Mouse (Mus musculus) midbrain, embryonic 10.5 days (tissue): ENCODE measurements around the gene Tpcn1. TPM values are rescaled to one million over a fixed set of nuclear protein-coding genes. Genes with fewer than 3 reads are reported as not detected.
A peak's percentile ranks its signal among the peaks of the same experiment; 100 is the strongest.
"Not testable (repeated sequence)": the region's sequence is repeated elsewhere in the genome, so short reads cannot be mapped to it uniquely, and the experiment has no call there.

Source experiments
- DNase-seq: peaks from one replicate; pipeline ENCODE4 v3.0.0-alpha.2; 2017; ENCODE audit warnings: low spot score
- H3K27ac ChIP-seq: fragments of 300-500 bp; sonication (generic); replicated peaks from 2 replicates; pipeline ENCODE4 v1.5.1; 2016; ENCODE audit warnings: mild to moderate bottlenecking
- H3K27me3 ChIP-seq: fragments of 300-500 bp; sonication (generic); 2 replicates; pipeline ENCODE4 v1.6.1; 2016; ENCODE audit warnings: low read depth, mild to moderate bottlenecking; ENCODE audit not compliant: poor library complexity, severe bottlenecking
- H3K36me3 ChIP-seq: fragments of 300-500 bp; sonication (generic); 2 replicates; pipeline ENCODE4 v1.6.1; 2016; ENCODE audit warnings: mild to moderate bottlenecking, moderate library complexity
- H3K4me1 ChIP-seq: fragments of 300-500 bp; sonication (generic); 2 replicates; pipeline ENCODE4 v1.6.1; 2016
- H3K4me3 ChIP-seq: fragments of 300-500 bp; sonication (generic); 2 replicates; pipeline ENCODE4 v1.5.1; 2016; ENCODE audit warnings: mild to moderate bottlenecking, moderate library complexity
- H3K9me3 ChIP-seq: fragments of 300-500 bp; sonication (generic); replicated peaks from 2 replicates; pipeline ENCODE4 v1.6.1; 2016; ENCODE audit warnings: mild to moderate bottlenecking
- WGBS: fragments of 180-500 bp; shearing (Covaris S2); methylation state at CpG from one replicate; pipeline ENCODE4 v1.1.7; 2016; 5-methylcytosine and 5-hydroxymethylcytosine counted together
- polyA plus RNA-seq: library from polyadenylated mRNA; unstranded; fragments of >200 nt; fragmentation: Nextera tagmentation; extraction: Ambion mirVana; gene quantifications from 2 replicates; pipeline ENCODE4 v1.2.1, GENCODE M21; 2016

Gene Tpcn1
- polyA plus RNA-seq, 1 experiment from 2014 or later = 10.3 TPM

- Histone ChIP-seq H3K9me3 (no peaks in the 10 kb centered on the region), H3K36me3 (no peaks in the 10 kb centered on the region), H3K27ac (peak within 1 kb of the TSS; percentile 79), H3K27me3 (peaks cover 30% of the 10 kb centered on the region), H3K4me1 (peaks cover 40% of the 10 kb centered on the region), H3K4me3 (peak within 1 kb of the TSS; percentile 58)
- WGBS = 1% methylated on average over 36 of the region's 36 CpGs
- peak; percentile 96 for DNase-seq
Observed at GRCm38 (mm10) chr5:120510982-120511642, 77.4 kb downstream of the Tpcn1 start, which contains the start of gene Slc8b1. Slc8b1 (plus strand) TSS chr5:120511168.

DNA sequence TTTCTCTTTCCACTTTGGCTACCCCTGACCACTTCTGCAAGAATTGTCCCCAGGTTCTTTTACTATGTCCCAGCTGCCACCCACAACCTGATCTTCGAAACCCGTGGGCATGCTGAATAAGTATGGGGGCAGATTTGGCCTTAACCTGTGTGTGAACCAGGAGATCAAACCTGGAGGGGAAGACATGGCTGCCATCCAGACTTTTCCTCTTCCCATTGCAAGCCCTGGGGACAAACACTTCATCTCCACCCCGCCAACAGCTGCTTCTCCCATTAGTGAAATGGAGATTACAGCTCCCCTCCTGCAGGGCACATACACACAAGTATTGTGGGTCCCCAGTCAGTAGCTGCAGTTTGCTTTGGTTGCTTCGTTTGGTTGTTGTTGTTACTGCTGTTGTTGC, 81.2 kb downstream of the Tpcn1 start:
- WGBS = 65% methylated on average over 4 of the region's 4 CpGs
- no peaks in the 10 kb centered on the region for H3K9me3 ChIP-seq
- peaks cover 12% of the 10 kb centered on the region for H3K27me3 ChIP-seq
- DNase-seq = no peak
- H3K4me3 ChIP-seq = no peak overlapping the region
- H3K36me3 ChIP-seq = no peaks in the 10 kb centered on the region
- H3K4me1 ChIP-seq = peaks cover 36% of the 10 kb centered on the region
- no peak overlapping the region for H3K27ac ChIP-seq

DNA sequence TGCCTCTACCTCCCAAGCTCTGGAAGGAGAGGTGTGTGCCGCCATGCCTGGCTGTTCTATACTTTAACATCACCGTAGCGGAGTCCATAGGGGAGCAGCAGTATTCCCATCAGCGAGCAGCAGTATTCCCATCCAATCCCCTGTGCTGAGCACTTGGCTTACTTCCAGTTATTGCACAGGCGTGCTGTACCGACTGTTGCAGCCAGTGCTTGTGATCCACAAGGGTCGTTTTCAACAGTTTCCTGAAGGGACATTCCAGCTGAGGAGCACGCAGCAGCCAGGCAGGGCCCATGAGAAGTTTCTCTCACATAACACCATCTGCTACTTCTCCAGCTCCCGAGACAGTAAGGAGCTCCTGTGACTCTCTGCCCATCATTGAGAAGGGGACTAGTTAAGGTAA, 82.0 kb downstream of the Tpcn1 start:
- H3K4me3 ChIP-seq = no peak overlapping the region
- no peaks in the 10 kb centered on the region for H3K9me3 ChIP-seq
- no peaks in the 10 kb centered on the region for H3K36me3 ChIP-seq
- no peak overlapping the region for H3K27ac ChIP-seq
- no peak for DNase-seq
- H3K4me1 ChIP-seq = peaks cover 43% of the 10 kb centered on the region
- H3K27me3 ChIP-seq = peaks cover 3% of the 10 kb centered on the region
- WGBS = 78% methylated on average over 9 of the region's 9 CpGs

DNA sequence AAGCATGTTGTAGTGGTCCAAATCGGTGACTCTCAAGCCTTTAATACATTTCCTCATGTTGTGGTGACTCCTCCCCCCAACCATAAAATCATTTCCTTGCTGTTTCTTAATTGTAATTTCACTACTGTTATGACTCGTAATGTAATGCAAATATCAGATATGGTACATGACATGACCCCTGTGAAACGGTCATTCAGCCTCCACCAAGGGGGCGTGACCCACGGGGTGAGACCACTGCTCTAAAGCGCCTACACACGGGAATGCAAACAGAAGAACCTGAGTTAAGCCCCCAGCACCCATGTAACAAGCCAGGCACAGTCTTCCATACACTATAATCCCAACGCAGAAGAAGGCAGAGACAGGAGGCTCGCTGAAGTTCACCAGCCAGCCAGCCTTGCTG, 82.7 kb downstream of the Tpcn1 start:
- Histone ChIP-seq H3K27ac (0 out of 2 replicates have a peak overlapping the region, but pooled peaks have one; percentile 64), H3K36me3 (no peaks in the 10 kb centered on the region), H3K4me1 (peaks cover 38% of the 10 kb centered on the region), H3K9me3 (no peaks in the 10 kb centered on the region), H3K27me3 (no peaks in the 10 kb centered on the region), H3K4me3 (peak overlapping the region; percentile 30)
- DNase-seq = no peak
- WGBS = 72% methylated on average over 9 of the region's 9 CpGs

GRCm38 (mm10) chr5:120505368-120505767, 83.1 kb downstream of the Tpcn1 start:
- H3K36me3 ChIP-seq = no peaks in the 10 kb centered on the region

DNA sequence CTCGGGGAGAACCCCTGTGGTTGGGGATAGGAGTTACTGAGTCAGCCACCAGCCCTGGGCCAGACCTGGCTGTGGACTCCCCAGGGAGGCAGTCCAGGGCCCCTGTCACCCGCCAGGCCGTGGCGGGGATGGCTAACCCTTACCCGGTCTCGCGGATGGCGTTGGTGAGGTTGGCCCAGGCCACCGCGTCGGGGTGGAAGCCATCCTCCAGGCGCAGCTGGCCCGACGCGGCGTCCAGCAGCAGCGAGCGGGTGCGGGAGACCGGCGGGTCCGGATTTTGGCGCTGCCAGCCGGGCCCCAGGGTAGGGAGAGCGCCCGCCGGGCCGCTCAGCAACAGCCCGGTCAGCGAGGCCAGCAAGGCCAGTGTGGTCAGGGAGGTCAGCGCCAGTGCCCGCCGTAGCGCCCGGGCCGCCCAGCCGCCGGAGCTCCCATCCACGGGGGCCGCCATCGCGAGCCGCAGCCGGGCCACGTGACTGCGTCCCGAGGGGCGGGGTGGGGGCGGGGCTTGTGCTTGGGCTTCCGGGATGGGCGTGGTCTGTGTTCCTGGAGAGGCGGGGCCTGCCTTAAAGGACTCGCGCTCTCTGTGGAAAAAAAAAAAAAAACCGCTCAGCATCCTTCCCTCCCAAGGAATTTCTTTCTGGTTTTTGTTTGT, 85.2 kb downstream of the Tpcn1 start, which contains the start of gene Plbd2:
TSS of gene Plbd2 (minus strand) at position 482 of the 652 bp plus-strand sequence.
- H3K36me3 ChIP-seq = peaks cover 7% of the 10 kb centered on the region
- no peaks in the 10 kb centered on the region for H3K9me3 ChIP-seq
- peaks cover 29% of the 10 kb centered on the region for H3K4me1 ChIP-seq
- H3K27me3 ChIP-seq = no peaks in the 10 kb centered on the region
- H3K27ac ChIP-seq = peak within 1 kb of the TSS; percentile 89
- DNase-seq = peak; percentile 95
- WGBS = under 1% methylated on average over 55 of the region's 55 CpGs
- H3K4me3 ChIP-seq = peak within 1 kb of the TSS; percentile 80

More at GRCm38 (mm10) chr5:120505368-120505767, 83.1 kb downstream of the Tpcn1 start:
- H3K4me3 ChIP-seq = peak overlapping the region; percentile 30
- no peaks in the 10 kb centered on the region for H3K9me3 ChIP-seq
- H3K27ac ChIP-seq = peak overlapping the region; percentile 64; the same call in 1 of the 2 replicates
- peak; percentile 79 for DNase-seq
- 29% methylated on average over 16 of the region's 16 CpGs for WGBS
- peaks cover 34% of the 10 kb centered on the region for H3K4me1 ChIP-seq
- no peaks in the 10 kb centered on the region for H3K27me3 ChIP-seq

DNA sequence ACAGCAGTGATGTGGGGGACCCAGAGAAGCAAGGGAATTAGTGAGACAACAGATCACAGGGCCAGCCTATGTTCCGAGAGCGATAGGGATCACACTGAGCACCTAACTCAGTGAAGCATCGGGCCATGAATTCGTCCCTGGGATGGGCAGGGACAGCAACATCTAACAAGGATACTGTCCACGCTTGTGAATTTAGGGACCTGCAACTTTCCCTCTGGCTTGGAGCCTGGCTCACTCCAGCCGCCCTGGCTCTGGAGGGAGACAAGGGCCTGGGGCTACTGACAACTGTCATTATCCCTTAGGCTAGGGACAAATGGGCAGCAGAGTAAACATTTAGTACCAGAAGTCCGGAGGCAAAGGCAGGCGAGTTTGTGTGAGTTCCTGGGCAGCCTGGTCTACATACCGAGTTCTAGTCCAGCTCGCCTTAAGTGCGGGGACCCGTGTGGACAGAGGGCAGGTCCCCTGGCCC, 85.8 kb downstream of the Tpcn1 start:
- DNase-seq = no peak
- H3K4me1 ChIP-seq = peaks cover 29% of the 10 kb centered on the region
- H3K4me3 ChIP-seq = peak overlapping the region; percentile 80
- no peaks in the 10 kb centered on the region for H3K27me3 ChIP-seq
- peaks cover 11% of the 10 kb centered on the region for H3K36me3 ChIP-seq
- H3K9me3 ChIP-seq = no peaks in the 10 kb centered on the region
- 9% methylated on average over 12 of the region's 12 CpGs for WGBS
- H3K27ac ChIP-seq = peak overlapping the region; percentile 89

- H3K4me1 ChIP-seq = peaks cover 29% of the 10 kb centered on the region
- H3K9me3 ChIP-seq = no peaks in the 10 kb centered on the region
- H3K4me3 ChIP-seq = peak overlapping the region; percentile 80
- no peaks in the 10 kb centered on the region for H3K27me3 ChIP-seq
- H3K27ac ChIP-seq = no peak overlapping the region
- H3K36me3 ChIP-seq = peaks cover 14% of the 10 kb centered on the region
- WGBS = 74% methylated on average over 9 of the region's 9 CpGs
- DNase-seq = no peak
Observed at GRCm38 (mm10) chr5:120502147-120502621, 86.3 kb downstream of the Tpcn1 start.

GRCm38 (mm10) chr5:120500609-120501008, 87.9 kb downstream of the Tpcn1 start:
- peaks cover 25% of the 10 kb centered on the region for H3K4me1 ChIP-seq
- H3K4me3 ChIP-seq, H3K27ac ChIP-seq, H3K27me3 ChIP-seq, H3K9me3 ChIP-seq, DNase-seq: not testable (repeated sequence)
- 89% methylated on average over 9 of the region's 9 CpGs for WGBS
- H3K36me3 ChIP-seq = peaks cover 17% of the 10 kb centered on the region

GRCm38 (mm10) chr5:120499202-120499601, 89.3 kb downstream of the Tpcn1 start:
- Histone ChIP-seq H3K4me1 (peaks cover 23% of the 10 kb centered on the region), H3K9me3 (no peaks in the 10 kb centered on the region), H3K27me3 (no peaks in the 10 kb centered on the region), H3K27ac (no peak overlapping the region), H3K36me3 (peaks cover 30% of the 10 kb centered on the region), H3K4me3 (no peak overlapping the region)
- WGBS = 91% methylated on average over 4 of the region's 4 CpGs
- no peak for DNase-seq

GRCm38 (mm10) chr5:120497071-120497470, 91.4 kb downstream of the Tpcn1 start:
- no peaks in the 10 kb centered on the region for H3K27me3 ChIP-seq
- H3K36me3 ChIP-seq = peaks cover 50% of the 10 kb centered on the region
- WGBS = 91% methylated on average over 3 of the region's 3 CpGs
- no peak for DNase-seq
- no peak overlapping the region for H3K27ac ChIP-seq
- H3K9me3 ChIP-seq = no peaks in the 10 kb centered on the region
- no peak overlapping the region for H3K4me3 ChIP-seq
- H3K4me1 ChIP-seq = peaks cover 10% of the 10 kb centered on the region

GRCm38 (mm10) chr5:120495703-120496226, 92.7 kb downstream of the Tpcn1 start:
- H3K4me3 ChIP-seq = no peak overlapping the region
- no peaks in the 10 kb centered on the region for H3K27me3 ChIP-seq
- peaks cover 3% of the 10 kb centered on the region for H3K4me1 ChIP-seq
- WGBS = 88% methylated on average over 13 of the region's 13 CpGs
- no peak for DNase-seq
- H3K36me3 ChIP-seq = peaks cover 60% of the 10 kb centered on the region
- H3K9me3 ChIP-seq = no peaks in the 10 kb centered on the region
- H3K27ac ChIP-seq = no peak overlapping the region
